Mouse (Mus musculus) mouse embryonic stem cell (cell line): Measurements from ENCODE around the gene Smarcd1.

Experiments used
- in situ Hi-C, 2 experiments: fragments of 300-500 bp; cut with MboI; formaldehyde crosslinking; loops; 1 replicate in 1 of 2; 3 replicates in 1 of 2; pipeline ENCODE4 v1.14.3; 2019 to 2020; ENCODE audit warnings: low sequenced_read_pairs in 2 of 2, low pct_unique_long_range_greater_than_20kb in 1 of 2, mixed read lengths in 1 of 2; ENCODE audit not compliant: unreplicated experiment in 1 of 2

The Smarcd1 gene

DNA sequence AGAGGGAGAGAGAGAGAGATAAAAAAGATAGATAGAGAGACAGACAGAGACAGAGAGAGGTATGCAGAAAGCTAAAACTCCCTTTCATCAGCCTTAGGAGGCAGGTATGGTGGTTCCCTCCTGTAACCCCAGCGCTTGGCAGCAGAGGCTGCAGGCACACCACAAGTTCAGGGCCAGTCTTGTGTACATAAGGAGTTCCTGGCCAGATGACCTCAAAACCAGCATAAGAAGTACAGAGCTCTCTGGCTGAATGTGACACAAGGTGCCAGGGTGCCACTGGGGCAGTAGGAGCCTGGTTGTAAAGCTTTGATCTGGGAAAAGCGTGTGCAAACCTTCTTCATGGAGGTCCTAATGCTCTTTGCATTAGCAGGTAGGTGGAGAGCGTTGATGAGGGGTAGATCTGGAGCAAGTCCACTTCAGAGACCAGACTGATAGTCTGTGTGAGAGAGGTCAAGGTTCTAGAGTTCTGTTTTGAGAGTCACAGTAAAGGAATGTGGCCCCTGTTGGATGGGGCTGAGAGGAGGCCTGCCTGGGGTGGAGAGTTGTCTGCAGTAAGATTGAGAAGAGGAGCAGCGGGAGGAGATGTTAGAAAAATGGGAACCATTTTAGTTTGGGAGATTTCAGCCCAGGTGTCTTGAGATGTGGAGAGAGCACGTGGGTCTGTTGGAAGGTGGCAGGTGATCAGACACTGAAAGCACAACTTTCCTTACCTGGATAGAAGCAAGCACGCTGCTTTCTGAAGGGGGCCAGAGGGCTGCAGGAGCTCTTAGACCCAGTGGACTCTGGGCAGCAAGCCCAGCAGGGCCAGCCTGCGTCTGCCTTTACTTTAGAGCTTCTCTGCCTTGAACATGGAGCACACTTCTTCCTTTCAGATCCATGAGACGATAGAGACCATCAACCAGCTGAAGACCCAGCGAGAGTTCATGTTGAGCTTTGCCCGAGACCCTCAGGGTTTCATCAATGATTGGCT lies 8.6 kb downstream of the Smarcd1 start:
- in situ Hi-C loops, result no loop called here

DNA sequence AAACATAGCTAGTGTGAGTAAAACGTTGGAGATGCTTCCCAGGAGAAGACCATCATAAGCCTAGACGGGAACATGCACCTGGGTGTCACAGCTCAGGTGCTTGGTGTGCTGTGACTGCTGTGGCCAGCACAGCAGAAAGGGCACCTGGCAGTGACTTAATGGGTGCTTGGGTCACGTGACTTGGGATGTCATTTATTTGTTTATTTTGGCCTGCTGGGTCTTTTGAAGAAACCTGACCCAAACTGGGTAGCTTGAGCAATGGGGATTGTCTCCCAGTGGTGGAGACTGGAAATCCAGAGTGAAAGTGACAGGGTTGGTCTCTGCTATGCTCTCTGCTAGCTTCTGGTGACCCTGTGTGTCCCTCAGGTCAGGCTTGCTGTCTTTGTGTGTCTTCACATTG lies 9.6 kb downstream of the Smarcd1 start:
- in situ Hi-C loops, result no loop called here

DNA sequence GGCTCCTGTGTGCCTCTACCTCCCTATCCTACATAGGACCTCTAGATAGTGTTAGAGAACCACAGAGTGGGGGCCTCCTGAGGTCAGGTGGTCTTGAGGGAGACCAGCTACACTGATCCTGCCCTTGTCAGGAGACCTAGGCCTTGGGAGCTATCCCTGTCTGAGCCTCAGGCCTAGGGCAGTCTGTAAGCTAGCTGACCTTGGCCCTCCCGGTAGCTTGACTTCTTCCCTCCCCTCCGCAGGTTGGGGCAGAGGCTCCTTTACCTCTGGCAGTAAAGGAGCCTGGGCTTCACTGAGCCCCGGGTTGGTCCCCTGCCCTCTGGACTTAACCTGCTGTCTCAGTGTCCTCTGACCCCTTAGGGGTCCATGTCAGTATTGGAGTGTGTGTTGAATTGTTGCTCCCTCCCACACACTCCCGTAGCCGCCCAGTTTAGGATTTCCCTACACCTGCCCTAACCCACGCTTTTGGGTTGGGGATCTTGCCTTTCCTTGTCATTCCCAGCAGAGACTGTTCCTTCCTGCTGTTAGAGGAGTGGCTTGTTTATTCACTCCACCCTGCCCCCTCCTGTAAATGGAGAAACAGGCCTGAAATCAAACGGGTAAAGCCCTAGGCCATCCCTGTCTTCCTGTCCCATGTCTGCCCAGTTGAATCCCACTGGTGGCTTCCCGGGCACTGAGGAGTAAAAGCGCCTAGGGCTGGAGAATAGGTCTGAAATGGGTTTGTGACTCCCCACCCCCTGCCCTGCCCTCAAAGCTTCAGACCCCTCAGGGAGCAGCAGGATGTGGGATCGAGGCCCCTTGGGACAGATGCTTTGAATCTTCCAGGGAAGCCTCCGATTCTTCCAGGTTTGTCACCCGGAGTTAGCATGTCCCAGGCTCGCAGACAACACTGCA lies 11.0 kb downstream of the Smarcd1 start:
- in situ Hi-C loops, result no loop called here

DNA sequence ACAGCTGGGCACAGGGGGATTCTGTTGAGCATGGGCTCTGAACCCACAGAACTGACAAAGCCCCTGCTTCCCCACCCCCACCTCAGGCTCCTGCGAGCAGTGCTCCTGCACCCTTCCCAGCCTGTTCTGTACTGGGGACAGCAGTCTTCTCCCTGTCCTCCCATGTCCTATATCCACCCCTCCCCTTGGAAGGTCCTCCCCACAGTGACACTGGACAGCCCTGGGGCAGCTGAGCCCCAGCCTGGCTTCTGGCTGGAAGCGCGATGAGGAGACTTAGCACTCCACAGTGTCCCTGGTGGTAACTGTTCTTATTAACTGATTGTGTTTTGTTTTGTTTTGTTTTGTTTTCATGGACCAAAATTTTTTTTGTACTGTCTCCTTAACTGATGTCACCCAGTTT lies 11.6 kb downstream of the Smarcd1 start:
- in situ Hi-C loops, result no loop called here

DNA sequence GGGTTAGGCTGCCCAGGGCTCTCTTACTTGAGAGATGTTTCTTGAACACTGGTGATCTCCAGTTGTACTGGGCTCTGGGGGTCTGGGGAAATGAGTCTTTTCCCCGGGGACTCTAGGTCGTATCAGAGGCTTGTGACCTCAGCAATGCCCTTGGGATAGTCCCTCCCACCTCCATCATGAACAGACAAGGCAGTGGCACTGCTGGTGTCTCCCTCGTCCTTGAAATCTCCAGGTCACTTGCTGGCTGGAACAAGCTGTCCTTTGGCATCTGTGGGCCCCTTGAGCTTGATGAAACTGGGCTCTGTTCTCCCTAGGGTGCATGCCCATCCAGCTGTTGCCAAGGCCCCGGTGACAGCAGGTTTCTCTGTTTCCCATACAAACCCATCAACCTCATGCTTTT lies 12.3 kb downstream of the Smarcd1 start:
- in situ Hi-C loops, result no loop called here

DNA sequence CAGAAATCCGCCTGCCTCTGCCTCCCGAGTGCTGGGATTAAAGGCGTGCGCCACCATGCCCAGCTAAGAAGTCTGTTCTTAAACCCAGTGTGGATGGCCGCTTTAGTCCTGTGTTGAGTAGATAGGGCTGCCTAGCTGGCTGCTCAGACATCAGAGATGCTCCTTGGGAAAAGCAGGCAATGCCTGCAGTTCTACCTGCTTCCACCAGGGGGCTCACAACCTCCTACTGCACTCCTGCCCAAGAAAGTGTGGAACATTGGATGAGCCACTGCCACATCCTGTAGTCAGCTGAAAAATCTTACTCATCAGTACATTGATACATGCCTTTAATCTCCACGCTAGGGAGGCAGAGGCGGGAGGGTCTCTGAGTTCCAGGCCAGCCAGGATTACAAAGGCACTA lies 12.9 kb downstream of the Smarcd1 start:
- in situ Hi-C loops, result no loop called here

DNA sequence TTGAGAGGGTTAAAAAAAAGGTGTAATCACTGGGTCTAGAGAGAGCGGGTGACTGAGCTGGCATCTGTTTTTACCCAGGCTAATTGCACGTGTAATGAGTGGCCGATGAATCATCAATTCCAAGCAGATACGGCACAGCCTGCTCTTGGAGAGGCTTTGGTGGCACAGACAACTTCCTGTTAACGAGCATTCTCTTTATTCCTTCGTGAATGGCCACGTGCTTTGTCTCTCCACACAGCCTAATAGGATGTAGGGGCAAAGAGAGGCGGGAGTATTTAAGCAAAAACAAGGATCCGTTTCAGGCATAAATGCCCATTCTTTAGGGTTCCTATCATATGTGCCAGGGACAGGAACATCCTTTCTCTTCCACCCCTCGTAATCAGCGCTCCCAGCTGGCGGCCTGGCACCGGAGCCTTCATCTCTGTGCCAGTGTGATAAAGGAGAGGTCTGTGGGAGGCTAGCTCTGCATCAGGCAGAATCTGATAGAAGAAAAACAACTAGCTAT lies 13.5 kb downstream of the Smarcd1 start:
- in situ Hi-C loops, result no loop called here

DNA sequence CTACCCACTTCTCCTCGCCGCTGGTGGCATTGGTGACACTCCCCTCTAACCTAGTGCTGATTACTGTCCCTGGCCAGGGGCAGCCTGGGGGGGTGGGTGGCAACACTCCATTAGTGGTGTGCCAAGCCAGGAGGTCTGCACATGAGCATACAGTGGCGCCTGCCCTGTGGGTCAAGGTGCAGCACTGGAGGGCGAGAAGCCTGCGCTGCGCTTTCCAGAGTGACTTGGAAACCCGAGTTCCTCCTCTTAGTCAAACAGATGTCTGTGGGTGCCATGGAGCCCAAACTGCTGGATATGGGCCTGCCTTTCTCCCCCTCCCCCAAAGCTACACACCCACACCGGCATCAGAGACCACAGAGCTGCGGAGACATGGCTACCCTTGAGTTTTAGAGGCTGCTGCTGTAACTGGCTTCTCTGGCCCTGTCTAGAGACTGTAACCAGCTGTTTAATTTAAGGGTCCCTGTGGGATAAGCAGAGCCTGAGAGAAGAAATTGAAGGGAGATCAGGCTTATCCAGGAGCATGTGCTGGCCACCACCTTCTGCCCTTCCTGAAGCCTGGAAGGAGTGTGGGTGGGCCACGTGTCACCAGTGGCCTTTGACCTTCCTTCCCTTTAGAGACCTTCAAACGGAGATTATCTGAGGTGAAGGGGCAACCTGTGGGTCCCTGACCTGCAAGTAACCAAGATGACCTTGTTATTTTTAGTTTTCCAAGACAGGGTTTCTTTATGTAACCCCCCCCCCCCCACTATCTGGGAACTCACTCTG lies 14.2 kb downstream of the Smarcd1 start:
- in situ Hi-C loops, result no loop called here

DNA sequence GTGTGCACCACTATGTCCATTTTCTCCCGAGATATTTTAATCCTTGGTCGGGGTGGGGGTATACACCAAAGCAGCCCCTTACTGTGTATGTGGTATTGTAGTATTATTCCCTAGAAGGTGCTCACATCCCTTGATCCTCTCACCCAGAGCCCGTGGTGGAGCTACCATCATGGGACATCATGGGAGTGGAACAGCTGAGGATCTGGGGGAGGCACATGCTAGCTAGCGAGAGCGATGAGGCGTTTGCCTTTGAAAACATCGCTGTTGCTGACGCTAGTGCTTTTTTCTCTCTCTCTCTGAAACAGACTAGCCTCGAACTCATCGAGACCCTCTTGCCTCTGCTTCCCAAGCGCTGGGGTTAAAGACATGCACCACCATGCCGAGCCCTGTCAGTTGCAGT lies 14.9 kb downstream of the Smarcd1 start:
- in situ Hi-C loops, result no loop called here

DNA sequence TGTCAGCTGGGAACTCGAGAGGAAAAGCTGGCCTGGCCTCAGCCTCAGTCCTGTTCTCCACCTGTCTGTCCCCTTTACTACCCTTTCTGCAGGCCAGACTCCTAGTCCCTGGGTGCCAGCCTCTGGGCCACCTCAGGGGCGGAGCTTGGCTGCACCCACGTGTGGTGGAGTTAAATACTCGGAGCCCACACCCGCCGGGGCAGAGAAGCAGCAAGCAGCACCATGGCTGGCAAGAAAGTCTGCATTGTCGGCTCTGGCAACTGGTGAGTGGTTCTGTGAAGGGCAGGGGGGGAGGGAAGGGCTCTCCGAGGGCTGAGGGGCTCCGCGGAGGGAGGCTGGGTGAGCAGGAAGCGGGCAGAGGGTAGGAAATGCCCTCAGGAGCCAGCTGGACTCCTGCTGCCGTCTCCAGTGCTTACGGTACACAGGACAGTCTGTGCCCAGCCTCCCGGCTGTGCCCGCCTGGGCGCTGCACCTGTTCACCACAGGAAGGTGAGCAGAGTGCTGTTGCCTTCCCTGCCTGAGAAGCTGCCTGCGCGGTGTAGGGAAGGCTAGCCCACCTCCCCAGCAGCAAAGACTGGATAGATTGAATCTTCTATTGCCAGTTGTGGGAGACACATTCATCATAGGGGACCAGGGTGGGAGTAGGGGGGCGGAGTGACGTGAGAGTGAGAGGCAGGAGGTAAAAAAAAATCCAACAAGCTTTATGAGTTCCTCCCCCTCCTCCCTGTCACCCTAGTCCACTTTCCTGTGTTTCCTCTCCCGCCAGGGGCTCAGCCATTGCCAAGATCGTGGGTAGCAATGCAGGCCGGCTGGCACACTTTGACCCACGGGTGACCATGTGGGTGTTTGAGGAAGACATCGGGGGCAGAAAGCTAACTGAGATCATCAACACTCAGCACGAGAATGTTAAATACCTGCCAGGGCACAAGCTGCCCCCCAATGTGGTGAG lies 15.7 kb downstream of the Smarcd1 start, which contains the start of gene Gpd1:
Gpd1 (plus strand) TSS at position 130 of the 949 bp plus-strand sequence.
- in situ Hi-C loops, result no loop called here

DNA sequence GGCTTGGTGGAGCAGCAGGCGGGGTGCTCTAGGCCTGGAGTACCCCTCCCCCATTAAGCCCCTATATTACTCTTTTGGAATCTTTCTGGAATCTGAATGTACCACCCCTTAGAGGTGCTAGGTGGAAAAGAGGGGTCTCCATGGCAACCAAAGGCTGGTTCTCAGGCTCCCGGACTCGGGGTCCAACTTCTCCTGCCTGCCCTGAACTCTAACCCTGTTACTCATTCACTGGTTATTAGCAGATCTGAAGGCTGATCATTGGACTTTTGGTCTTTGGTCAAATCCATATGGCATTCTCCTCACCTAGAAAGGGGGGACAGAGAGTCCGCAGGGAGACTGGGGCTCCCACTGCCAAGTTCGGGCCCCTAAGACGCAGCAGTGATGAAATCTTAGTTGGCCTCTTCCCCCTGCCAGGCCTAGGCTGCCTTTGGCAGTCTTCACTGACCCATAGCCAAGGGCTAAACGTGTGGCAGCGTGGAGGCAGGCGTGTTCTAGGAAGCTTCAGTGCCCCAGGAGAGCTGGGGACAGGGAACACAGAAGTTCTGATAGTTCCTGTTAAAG lies 16.6 kb downstream of the Smarcd1 start:
- in situ Hi-C loops, result no loop called here

DNA sequence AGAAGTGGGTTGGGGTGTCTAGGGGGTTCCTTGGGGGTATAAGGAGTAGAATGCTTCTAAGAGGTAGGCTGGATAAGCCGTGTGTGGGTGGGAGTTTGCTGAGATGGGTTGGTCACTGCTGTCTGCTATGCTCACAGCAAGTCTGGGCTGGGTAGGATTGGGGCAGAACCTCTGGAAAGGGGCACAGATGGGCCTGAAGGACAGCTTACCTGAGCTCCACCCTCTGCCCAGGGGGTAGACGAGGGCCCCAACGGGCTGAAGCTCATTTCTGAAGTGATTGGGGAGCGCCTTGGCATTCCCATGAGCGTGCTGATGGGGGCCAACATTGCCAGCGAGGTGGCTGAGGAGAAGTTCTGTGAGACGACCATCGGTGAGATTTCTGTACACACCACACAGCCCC lies 17.9 kb downstream of the Smarcd1 start:
- in situ Hi-C loops, result no loop called here

DNA sequence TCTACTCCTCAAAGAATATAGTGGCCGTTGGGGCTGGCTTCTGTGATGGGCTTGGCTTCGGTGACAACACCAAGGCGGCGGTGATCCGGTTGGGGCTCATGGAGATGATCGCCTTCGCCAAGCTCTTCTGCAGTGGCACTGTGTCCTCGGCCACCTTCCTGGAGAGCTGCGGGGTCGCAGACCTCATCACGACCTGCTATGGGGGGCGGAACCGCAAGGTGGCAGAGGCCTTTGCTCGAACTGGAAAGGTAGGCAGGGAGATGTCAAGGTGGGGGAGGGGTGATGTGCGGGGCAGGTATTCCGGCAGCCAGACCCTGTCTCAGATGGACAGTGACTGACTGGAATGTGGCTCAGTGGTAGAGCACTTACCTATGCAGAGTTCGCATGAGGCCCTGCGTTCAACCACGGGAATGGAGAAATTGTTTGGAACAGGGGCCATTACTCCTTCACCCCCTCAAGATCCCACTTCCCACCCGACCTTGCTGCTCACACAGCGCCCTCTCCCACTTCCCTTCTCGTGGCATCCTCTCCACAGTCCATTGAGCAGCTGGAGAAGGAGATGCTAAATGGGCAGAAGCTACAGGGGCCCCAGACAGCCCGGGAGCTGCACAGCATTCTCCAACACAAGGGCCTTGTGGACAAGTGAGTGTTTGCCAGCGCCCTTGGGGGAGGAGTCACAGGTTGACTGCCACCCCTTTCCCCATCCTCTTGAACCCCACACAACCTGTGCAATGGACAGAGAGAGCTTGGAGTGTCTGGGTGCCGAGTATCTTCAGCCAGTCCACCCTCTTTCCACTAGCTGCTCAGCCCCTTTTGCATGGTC lies 20.2 kb downstream of the Smarcd1 start:
- in situ Hi-C loops, result no loop called here

DNA sequence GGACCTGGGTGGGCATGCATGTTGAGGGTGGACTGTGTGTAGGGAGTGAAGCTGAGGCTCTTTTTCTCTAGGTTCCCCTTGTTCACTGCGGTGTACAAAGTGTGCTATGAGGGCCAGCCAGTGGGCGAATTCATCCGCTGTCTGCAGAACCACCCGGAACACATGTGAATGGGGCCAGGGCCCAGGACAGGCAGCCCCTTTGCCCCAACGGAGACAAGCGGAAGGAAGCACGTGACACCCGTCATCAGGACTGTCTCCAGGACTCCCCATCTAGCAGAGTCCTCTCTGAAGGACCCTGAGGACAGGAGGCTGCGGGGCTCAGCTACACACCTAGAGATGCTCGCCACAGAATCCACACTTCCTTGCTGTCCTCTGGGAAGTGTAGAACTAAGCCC lies 21.2 kb downstream of the Smarcd1 start:
- in situ Hi-C loops, result no loop called here

DNA sequence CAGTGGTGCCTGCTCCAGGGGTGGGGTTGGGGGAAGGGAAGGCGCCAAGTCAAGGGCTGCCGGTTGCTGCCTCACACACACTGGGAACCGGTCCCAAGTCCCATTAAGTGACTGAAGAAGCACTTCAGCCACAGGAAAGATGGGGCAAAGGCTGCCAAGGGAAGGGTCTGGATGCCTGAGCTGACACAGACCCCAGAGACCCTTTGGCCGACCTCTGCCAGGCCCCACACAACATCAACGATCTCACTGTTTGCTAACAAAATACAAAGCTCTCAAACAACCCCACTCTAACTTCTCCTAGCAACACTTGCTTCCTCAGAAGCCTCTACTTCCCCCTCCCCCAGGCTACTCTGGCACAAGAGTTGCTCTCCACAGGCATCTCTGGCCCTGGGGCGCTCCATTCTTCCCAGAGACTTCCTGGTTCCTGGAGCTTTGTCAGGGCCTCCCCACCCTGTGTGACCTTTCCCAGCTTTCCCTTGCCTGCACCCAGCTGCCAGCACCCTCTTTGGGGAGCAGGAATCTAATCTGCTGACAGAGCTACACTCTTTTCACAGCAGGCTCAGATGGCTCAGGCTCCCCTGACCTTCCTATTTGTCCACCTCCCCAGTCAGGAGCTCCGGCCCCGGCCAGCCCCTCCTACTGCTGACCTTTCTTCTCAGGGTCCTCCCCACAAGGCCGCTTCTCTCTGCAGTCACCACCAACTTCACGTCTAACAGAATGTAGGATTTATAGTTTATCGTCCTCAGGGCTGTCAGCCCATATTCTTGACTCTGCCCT lies 21.8 kb downstream of the Smarcd1 start:
- in situ Hi-C loops, result no loop called here
